Mouse (Mus musculus) ES-CJ7 (cell line): ENCODE measurements around the gene Hexb.

Experiments used
- DNase-seq: peaks from one replicate; pipeline ENCODE4 v3.0.0; 2011; ENCODE audit warnings: low read depth, low spot score

Hexb gene

GRCm38 (mm10) chr13:97224341-97224982 is 26.3 kb upstream of the Hexb start:
- DNase-seq: no peak

DNA sequence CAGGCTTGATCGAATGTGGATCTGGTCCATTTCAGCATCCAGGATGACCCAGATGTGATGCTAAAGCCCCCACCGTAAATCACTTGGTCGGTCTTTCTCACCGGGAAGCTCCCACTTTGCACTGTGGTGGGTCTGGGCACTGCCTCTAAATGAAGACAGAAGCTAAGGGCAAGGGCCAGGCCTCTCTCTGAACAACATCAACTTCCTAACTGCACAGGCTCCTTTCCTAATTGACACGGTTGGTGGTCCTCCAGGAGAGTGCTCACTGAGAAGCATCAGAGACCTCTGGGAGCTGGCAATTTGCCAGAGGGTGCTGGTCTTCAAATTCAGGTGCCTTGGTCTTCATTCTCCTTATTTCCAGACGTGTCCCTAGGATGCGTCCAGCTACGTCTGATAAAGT is 25.7 kb upstream of the Hexb start:
- DNase-seq: no peak

- DNase-seq: no peak
Observed at GRCm38 (mm10) chr13:97220022-97220421, 21.9 kb upstream of the Hexb start.

DNA sequence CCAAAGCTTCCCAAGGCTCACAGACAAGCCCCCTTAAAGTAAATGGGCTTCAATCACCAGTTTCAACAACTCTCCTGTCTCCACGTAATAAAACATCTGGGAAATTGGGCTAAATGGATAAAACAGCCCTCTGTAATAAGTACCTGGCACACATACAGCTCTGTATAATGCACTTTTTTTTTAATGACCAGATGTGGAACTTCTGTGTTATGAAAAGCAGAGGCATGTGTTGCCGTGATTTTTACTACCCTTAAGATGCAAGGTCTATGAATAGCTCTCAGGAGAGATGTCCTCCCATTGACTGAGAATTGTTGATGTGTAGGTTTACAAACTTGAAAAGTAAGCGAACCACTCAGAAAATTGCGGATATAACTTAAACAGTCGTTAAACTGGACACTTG is 18.0 kb upstream of the Hexb start:
- DNase-seq: no peak

DNA sequence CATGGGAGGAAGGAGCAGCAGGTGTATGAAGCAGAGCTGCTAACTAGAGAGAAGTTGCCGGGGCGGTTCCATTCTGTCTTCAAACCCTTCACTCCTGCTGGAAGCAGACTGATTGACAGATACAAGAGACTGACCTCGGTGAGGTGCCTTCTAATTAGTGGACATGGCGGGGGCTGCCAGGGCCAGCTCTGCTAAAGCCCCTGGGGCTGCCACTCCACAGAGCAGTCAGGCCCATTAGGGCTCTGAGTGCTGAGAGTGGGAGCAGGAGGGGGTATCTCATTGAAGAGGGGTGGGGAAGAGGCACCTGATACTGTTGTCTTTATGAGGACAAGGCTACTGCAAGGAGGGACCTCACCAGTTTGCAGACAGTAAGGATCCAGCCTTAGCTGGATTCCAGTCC is 17.4 kb upstream of the Hexb start:
- no peak for DNase-seq

- no peak for DNase-seq
Observed at GRCm38 (mm10) chr13:97214583-97215268, 16.6 kb upstream of the Hexb start.

GRCm38 (mm10) chr13:97208500-97209010 is 10.4 kb upstream of the Hexb start:
- no peak for DNase-seq

DNA sequence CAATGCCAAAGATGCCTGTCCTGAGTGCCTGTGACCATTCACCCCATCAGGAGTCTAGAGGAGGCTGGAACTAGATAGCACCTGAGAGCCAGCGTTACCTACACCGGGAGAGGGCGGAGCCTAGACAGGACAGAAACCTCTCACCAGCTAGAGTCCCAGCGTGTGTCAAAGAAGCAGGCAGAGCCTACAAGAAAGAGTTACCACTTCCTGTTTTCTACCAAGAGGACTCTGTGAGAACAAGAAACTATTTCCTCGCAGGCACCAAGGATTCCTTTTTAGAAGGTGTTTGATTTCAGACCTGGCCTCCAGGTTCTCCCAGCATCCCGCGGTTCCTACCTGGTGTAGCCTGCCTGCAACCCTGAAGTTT is 9.9 kb upstream of the Hexb start:
- peak; percentile 73 for DNase-seq

- DNase-seq: peak; percentile 89
Observed at GRCm38 (mm10) chr13:97207472-97208111, 9.4 kb upstream of the Hexb start.

DNA sequence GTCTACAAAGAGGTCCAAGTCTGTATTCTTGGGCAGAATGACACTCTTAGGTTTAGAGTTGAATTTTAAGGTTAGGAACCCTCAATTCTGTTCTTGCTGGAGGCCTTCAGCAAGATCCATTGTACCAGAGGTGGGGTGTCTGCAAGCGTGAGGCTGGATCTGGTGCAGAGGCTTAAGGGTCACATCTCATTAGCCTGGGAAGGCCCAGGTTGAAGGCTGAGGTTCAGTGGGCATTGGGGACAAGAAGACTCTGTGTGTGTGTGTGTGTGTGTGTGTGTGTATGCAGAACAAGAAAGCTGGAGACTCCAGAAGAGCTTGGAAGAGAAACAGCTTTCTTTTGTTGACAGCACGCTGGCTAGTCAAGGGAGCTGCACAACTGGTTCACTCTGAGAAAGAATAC is 7.9 kb upstream of the Hexb start:
- DNase-seq: no peak

DNA sequence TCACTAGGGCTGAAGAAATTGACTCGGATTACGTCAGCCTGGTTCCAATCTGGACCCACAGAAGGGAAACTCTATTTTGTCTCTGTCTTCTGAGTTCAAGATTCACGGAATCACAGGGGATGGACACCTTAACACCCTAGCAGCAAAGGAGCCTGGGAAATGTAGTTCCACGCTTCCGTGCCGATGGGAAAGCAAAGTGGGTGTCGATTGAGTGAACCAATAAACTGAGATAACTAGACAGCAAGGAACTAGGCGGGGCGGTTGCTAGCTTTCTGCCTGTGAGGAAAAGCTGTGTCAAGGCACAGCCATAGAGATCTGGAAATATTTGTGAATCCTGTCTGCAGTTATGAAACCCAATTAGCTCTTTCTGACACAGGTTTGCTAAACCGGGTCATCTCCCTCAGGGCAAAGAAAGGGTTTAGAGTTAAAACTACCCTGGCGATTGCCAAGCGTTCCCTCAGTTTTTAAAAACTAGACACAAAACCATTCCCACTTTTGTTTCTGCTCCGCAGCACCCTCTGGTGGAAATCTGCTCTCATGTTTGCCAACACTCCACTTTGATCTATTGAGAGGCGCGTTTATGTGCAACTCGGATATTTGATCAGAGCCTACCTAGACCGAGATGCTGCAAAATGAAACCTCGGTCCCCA is 7.0 kb upstream of the Hexb start:
- peak; percentile 91 for DNase-seq

DNA sequence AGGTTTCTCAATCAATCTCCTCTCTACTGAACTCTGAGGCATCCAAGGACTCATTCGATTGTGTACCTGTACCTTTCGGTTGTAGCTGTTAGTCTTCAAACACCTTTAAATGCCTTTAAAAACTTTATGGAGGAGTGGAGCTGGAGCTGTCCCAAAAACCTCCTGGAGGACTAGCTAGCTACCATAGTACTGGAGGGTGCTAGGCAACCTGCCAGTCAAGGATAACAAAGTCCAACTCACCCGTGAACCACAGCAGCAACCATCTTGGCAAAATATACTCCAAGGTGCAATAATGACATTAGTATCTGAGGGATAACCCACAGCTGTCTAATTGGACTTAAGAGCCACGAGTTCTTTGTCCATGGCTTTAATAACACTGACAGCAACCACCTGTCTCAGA is 3.7 kb upstream of the Hexb start:
- DNase-seq: no peak

DNA sequence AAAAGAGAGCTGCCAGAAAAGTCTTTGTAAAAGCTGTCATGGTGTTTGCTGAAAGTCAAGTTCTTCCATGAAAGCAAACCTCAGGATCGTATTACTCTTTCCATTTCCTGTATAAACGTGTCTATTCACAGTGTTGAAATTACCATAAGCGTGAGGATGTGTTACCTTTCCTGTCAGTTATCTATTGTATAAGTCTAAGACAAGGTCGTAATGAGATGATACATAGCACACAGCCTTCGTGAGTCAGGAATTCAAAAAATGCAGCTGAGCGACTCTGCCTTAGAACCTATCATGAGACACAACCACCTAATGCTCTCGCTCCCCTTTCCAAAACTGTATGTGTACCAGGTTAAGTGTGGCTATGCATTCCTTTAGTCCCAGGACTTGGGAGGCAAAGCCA is 2.9 kb upstream of the Hexb start:
- no peak for DNase-seq

DNA sequence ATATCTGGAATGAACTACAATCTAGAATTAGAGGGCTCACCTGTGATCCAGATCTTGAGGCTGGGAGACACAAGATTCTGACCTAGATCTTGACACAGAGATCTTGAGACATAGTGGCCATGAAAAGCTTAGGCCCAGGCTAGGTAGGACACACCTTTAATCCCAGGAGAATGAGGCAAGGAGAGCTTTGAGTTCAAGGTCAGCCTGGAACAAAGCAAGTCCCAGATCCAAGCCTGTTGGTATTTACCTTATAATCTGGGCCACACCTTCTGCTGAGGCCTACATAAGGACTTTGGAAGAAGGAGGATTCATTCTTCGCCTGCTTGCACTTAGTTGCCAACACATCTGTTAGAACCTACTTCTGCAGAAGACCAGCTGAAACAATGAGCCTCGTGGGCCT is 966 bp upstream of the Hexb start:
- peak; percentile 30 for DNase-seq

DNA sequence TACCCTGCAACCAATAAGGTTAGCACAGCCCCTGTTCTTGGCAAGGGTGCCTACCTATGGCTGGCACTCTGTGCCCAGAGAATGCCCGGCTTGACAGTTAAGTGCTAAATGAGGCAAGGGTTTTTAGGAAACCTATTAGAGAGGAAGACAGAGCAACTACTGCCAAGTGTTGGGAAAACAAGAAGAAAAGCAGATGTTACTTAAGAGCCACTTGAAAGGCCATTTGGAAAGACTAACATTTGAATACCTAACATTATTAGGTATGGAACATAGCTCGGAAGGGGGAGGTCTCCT is 1.3 kb downstream of the Hexb start:
- no peak for DNase-seq

- DNase-seq: peak; percentile 79
Observed at GRCm38 (mm10) chr13:97196186-97196924, 1.8 kb downstream of the Hexb start.

DNA sequence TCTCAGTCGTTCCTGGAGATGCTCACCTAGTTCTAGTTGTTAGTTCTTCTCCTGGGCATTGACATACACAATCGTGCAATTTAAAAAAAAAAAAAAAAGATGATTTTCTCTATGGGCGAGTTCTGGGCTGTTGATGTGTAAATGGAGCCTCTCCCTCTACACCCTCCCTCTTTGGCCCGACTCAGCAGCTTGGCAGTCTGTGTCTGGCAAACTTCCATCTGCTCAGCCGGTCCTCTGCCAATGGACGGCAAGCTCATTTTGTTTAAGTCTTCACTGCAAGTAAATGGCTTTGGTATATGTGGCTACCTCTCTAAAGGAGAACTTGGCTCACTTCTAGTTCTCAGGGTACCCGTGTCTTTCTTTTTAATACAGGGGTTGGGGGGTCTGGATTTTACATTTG is 4.7 kb downstream of the Hexb start:
- peak; percentile 39 for DNase-seq

- DNase-seq: no peak
Observed at GRCm38 (mm10) chr13:97192649-97193048, 5.5 kb downstream of the Hexb start.

DNA sequence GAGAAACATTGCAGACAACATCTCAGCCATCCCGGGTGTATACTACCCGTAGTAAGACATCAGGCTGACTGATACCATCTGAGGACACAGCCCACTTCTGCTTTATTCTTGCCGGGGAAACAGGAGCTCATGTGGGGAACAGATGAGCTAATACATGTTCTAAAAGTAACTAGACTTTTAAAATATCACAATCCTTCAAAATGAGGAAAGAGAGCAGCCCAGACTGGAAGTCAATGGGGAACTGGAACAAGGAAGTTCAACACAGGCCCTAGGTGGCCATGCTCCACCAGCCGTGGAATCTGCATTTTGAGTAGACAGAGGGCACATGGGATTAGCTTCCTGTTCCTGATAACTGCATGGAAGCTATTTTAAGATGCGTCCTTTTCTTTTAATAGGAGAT is 10.5 kb downstream of the Hexb start:
- no peak for DNase-seq

DNA sequence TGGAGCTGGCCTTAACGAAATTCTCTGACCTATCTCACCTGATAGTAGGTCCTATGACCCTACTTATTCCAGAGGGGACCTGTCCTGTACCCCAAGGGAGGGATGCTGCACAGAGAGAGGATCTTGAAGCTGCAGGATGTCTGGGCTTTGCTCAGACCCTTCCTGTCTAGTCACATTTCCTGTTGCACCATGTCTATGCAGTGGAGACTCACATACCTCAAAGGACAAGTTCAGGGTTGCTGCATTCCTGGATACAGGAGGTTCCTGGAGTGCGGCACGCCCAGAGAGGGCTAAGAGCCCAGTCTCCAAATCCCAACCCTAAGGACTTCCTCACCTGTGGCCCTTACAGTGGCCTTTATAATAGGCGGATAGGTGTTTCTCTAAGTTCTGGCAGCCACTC is 11.8 kb downstream of the Hexb start:
- no peak for DNase-seq

DNA sequence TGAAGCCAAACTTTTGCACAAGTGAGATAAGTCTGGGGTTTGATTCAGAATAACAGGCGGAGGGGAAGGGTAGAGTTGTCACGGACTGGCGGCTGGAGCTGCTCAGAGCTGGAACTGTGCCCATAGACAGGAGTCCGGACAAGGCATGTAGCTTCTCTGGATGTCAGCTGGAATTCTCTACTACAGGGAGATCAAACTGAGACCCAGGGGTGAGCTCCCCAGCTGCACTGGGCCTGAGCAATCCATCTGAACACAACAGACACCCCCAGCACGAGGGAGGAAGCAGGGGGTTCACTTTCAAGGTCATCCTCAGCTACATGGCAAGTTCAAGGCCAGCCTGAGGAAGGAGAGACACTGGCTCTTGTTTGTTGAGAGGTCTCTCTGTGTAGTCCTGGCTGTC is 13.5 kb downstream of the Hexb start:
- no peak for DNase-seq

DNA sequence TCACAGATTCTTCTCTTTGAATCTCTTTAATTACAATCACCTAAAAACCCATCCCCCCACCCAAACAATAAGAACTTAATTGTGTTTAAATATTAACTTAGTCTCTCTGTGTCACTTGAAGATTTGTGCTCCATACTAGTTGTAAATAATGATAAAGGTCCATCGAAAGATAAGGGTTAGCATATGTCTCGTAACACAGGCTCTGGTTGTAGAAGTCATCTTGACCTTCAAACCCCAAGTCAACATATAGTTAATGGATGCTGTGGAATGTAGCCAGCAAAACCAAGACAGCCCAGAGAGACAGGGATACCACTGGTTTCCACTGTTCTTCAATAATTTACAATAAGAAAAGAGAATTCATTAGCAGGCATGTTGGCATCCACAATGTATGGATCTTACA is 14.0 kb downstream of the Hexb start:
- no peak for DNase-seq
